Comparison of ENCODE assay signal across 28 mouse cellular contexts in genomic region chr1:42983082-42983771, GRCm38 (mm10). TPM values are rescaled to one million over a fixed set of nuclear protein-coding genes. Genes with fewer than 3 reads are reported as not detected.
DNase-seq lines count a peak whose midpoint lies in the region; ATAC-seq lines count a peak whose summit lies in the region.
"Had no signal": no experiment of that assay in that cellular context is flagged by ENCODE, and none has a peak within 500 bp of the region (broad histone marks: within the 10 kb centered on the region; RNA-seq: fewer than 3 reads in every experiment).

No protein-coding gene starts in this region.

- intact Hi-C loops in left cerebral cortex, postnatal 36 days (cut with DNase I), result no loop called here

- H3K9me3 ChIP-seq in hindbrain, embryonic 16.5 days (ENCODE audit: control insufficient read depth, low read length), result 0 out of 2 replicates have a peak, but pooled peaks cover 2% of the 10 kb centered on the region
- no peaks in the 10 kb centered on the region; the same call in 1 of the 2 replicates for H3K9me3 ChIP-seq in hindbrain, embryonic 12.5 days (replicated peaks)
- no peaks in the 10 kb centered on the region; the same call in 1 of the 2 replicates for H3K9me3 ChIP-seq in kidney, embryonic 16.5 days (ENCODE audit: low read length)
- H3K9me3 ChIP-seq: embryonic facial prominence, embryonic 13.5 days; forebrain, embryonic 15.5 days; G1E; heart, embryonic 12.5 days; heart, embryonic 15.5 days; hindbrain, embryonic 10.5 days had no signal

- H3K27me3 ChIP-seq in hindbrain, embryonic 16.5 days (replicated peaks; ENCODE audit: control insufficient read depth, insufficient read depth, low read length), result no peaks in the 10 kb centered on the region
- H3K27me3 ChIP-seq in hindbrain, embryonic 12.5 days, result no peaks in the 10 kb centered on the region
- no peaks in the 10 kb centered on the region for H3K27me3 ChIP-seq in kidney, embryonic 16.5 days (ENCODE audit: insufficient read depth, low read length)
- H3K27me3 ChIP-seq: CH12.LX; embryonic facial prominence, embryonic 13.5 days; forebrain, embryonic 12.5 days; forebrain, embryonic 15.5 days; heart, embryonic 12.5 days; heart, embryonic 15.5 days had no signal

- no peak overlapping the region for H3K27ac ChIP-seq in hindbrain, embryonic 16.5 days (ENCODE audit: low read depth, low read length)
- no peak overlapping the region for H3K27ac ChIP-seq in hindbrain, embryonic 12.5 days
- H3K27ac ChIP-seq in kidney, embryonic 16.5 days (ENCODE audit: low read length), result no peak overlapping the region
- H3K27ac ChIP-seq: embryonic facial prominence, embryonic 13.5 days; forebrain, embryonic 12.5 days; forebrain, embryonic 15.5 days; heart, embryonic 15.5 days; hindbrain, embryonic 10.5 days; hindbrain, embryonic 14.5 days had no signal

- 0 out of 2 replicates have a peak, but pooled peaks have one; percentile 40 for ATAC-seq in hindbrain, embryonic 16.5 days
- ATAC-seq in hindbrain, embryonic 12.5 days (ENCODE audit: low FRiP score), result no peak
- peak; percentile 86 for ATAC-seq in kidney, embryonic 16.5 days (ENCODE audit: low FRiP score, low TSS enrichment)
- ATAC-seq: forebrain, embryonic 15.5 days; Patski had no signal

- no peak overlapping the region for H3K9ac ChIP-seq in hindbrain, embryonic 16.5 days (ENCODE audit: low read depth, low read length)
- H3K9ac ChIP-seq in hindbrain, embryonic 12.5 days, result no peak overlapping the region
- no peak overlapping the region for H3K9ac ChIP-seq in kidney, embryonic 16.5 days (replicated peaks; ENCODE audit: low read length)
- H3K9ac ChIP-seq: embryonic facial prominence, embryonic 13.5 days; forebrain, embryonic 12.5 days; forebrain, embryonic 15.5 days; heart, embryonic 12.5 days; heart, embryonic 15.5 days; hindbrain, embryonic 14.5 days had no signal

- no peak for DNase-seq in kidney, postnatal 14 days
- DNase-seq in embryo, embryonic 11 days, result peak; percentile 17
- DNase-seq in left cerebral cortex, postnatal 36 days (ENCODE audit: low spot score in 2 of 2), result no peak
- DNase-seq: adrenal gland, postnatal 10 days; adrenal gland, postnatal 36 days; B cell, adult 2 months; cerebellum, adult 18-20 months; cerebellum, adult 9-10 months; cerebellum, postnatal 14 days; gastrocnemius, postnatal 25 days; heart, adult 18-20 months; heart, postnatal 10 days; heart, postnatal 36 days had no signal

- H3K4me1 ChIP-seq in hindbrain, embryonic 16.5 days (ENCODE audit: control insufficient read depth, insufficient read depth, low read depth, low read length), result no peaks in the 10 kb centered on the region
- H3K4me1 ChIP-seq in hindbrain, embryonic 12.5 days, result no peaks in the 10 kb centered on the region
- H3K4me1 ChIP-seq in kidney, embryonic 16.5 days (ENCODE audit: insufficient read depth, low read length), result no peaks in the 10 kb centered on the region
- H3K4me1 ChIP-seq: embryonic facial prominence, embryonic 13.5 days; forebrain, embryonic 12.5 days; forebrain, embryonic 15.5 days; heart, embryonic 12.5 days; heart, embryonic 15.5 days; hindbrain, embryonic 10.5 days had no signal

- H3K4me3 ChIP-seq in hindbrain, embryonic 16.5 days (ENCODE audit: low read length), result no peak overlapping the region
- H3K4me3 ChIP-seq in hindbrain, embryonic 12.5 days, result no peak overlapping the region
- H3K4me3 ChIP-seq in kidney, embryonic 16.5 days (ENCODE audit: low read length), result no peak overlapping the region
- H3K4me3 ChIP-seq: embryonic facial prominence, embryonic 13.5 days; erythroblast, embryonic 14.5 days; forebrain, embryonic 12.5 days; forebrain, embryonic 15.5 days; heart, embryonic 12.5 days; heart, embryonic 15.5 days; hindbrain, embryonic 10.5 days had no signal

- H3K36me3 ChIP-seq in hindbrain, embryonic 16.5 days (ENCODE audit: control insufficient read depth, insufficient read depth, low read length), result 0 out of 2 replicates have a peak, but pooled peaks cover 2% of the 10 kb centered on the region
- no peaks in the 10 kb centered on the region for H3K36me3 ChIP-seq in hindbrain, embryonic 12.5 days
- H3K36me3 ChIP-seq in kidney, embryonic 16.5 days (ENCODE audit: insufficient read depth, low read length), result no peaks in the 10 kb centered on the region
- H3K36me3 ChIP-seq: embryonic facial prominence, embryonic 13.5 days; forebrain, embryonic 12.5 days; forebrain, embryonic 15.5 days; G1E; heart, embryonic 12.5 days; heart, embryonic 15.5 days; hindbrain, embryonic 10.5 days had no signal

- no peak overlapping the region for H3K4me2 ChIP-seq in hindbrain, embryonic 16.5 days (ENCODE audit: low read length)
- no peak overlapping the region for H3K4me2 ChIP-seq in hindbrain, embryonic 12.5 days (replicated peaks)
- no peak overlapping the region for H3K4me2 ChIP-seq in kidney, embryonic 16.5 days (replicated peaks; ENCODE audit: low read depth, low read length)
- H3K4me2 ChIP-seq: embryonic facial prominence, embryonic 13.5 days; forebrain, embryonic 12.5 days; forebrain, embryonic 15.5 days; heart, embryonic 12.5 days; heart, embryonic 15.5 days; hindbrain, embryonic 14.5 days had no signal

- 72% methylated on average over 8 of the region's 8 CpGs for WGBS in hindbrain, embryonic 16.5 days
- WGBS in hindbrain, embryonic 12.5 days, result 72% methylated on average over 8 of the region's 8 CpGs
- WGBS in kidney, embryonic 16.5 days, result 22% methylated on average over 8 of the region's 8 CpGs

RNA-seq across cellular contexts. Expression of gene Gpr45, which starts 30.6 kb away (rescaled TPM):
- 10.9 and 12.5 TPM in 2 replicates for polyA plus RNA-seq in hindbrain, embryonic 16.5 days (2015; fragmentation: Nextera tagmentation; extraction: Ambion mirVana)
- 15.0 and 17.6 TPM in 2 replicates for polyA plus RNA-seq in hindbrain, embryonic 12.5 days (2016; fragmentation: Nextera tagmentation; extraction: Ambion mirVana)
- 10.3 and 11.3 TPM in 2 replicates for polyA plus RNA-seq in kidney, embryonic 16.5 days (2015; fragmentation: Nextera tagmentation; extraction: Ambion mirVana)
- 10 to 100 TPM; 16.6 to 22.0 TPM for total RNA-seq in left cerebral cortex, postnatal 36 days (2021)
- total RNA-seq: CH12.LX; gastrocnemius, adult 8-10 months; gastrocnemius, postnatal 25 days; heart, adult 18-20 months had no signal
- polyA plus RNA-seq: erythroblast, embryonic 14.5 days; G1E; Patski had no signal
